Mouse (Mus musculus): Measurements from ENCODE around the gene Gm13287. TPM values are rescaled to one million over a fixed set of nuclear protein-coding genes. Genes with fewer than 3 reads are reported as not detected.

The Gm13287 gene
- not detected in 2 replicates for polyA plus RNA-seq (2015; fragmentation: Nextera tagmentation; extraction: Ambion mirVana)

GRCm38 (mm10) chr4:88802954-88803353, at the start of gene Gm13287:
Gene Gm13287 (plus strand): TSS chr4:88803254.

GRCm38 (mm10) chr4:88754818-88755340, 48.2 kb upstream of the Gm13287 start, which contains the start of gene Gm13271:
Gene Gm13271 (plus strand): TSS chr4:88754868.

DNA sequence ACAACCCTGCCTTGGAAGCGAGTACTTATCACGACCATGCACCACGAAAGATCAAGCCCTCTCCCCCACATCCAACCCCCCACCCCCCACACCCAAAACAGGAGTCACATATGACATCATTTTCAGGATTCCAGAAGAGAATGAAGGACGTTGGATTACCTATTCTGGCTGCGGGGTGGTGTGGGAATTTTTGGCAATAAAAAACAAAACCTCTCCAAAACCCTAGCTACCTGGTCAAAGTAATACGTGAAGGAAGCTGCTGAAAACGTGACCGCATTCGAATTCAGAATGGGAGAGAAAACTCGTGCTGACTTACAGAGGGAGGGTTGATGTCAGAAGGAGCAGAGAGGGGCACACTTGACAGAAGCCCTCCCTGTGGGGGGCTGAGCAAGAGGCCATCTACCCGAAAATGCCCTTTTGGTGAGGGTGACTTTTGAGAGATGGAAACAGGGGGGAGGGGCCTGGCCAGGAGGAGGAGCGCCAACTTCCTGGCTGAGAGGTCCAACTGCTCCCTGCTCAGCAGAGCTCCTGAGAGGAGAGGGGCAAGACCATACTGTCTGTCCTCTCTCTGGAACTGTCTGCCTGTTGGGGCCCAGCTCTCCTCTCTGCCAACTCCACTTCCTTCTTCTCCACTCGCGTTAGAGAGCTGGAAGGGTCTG, 43.3 kb upstream of the Gm13287 start, which contains the start of gene Gm13283:
Gene Gm13283 (plus strand): TSS at position 510 of the 659 bp plus-strand sequence.

DNA sequence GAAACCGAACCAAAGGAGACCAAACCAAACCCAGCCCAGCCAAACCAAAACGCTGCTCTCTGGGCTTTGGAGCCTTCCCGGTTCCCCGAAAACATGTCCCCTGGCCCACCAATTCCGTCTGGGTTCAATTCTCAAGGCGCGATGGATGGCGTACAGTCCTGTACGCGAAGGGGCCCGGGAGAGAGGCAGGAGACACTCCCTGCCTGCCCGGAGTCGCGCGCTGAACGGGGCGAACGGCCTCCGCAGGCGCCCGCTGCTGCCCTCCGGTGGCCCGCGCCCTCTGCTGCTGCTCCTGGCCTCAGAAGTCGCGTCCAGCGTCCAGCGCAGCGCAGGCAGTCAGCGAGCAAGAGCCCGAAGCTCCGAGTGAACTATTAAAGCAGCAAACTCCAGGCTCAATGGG, 29.5 kb upstream of the Gm13287 start, which contains the start of gene Gm13290:
Gene Gm13290 (plus strand): TSS at position 301 of the 400 bp plus-strand sequence.

DNA sequence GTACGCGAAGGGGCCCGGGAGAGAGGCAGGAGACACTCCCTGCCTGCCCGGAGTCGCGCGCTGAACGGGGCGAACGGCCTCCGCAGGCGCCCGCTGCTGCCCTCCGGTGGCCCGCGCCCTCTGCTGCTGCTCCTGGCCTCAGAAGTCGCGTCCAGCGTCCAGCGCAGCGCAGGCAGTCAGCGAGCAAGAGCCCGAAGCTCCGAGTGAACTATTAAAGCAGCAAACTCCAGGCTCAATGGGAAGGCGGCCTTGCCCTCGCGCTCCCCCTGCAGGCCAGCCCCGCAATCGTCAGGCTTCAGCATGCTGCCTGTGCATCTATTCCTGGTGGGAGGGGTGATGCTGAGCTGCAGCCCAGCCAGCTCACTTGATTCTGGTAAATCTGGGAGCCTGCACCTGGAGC, 26.4 kb upstream of the Gm13287 start, which contains the start of gene Gm13289:
Gene Gm13289 (plus strand): TSS at position 301 of the 400 bp plus-strand sequence.

GRCm38 (mm10) chr4:88779550-88779949, 23.5 kb upstream of the Gm13287 start, which contains the start of gene Gm13272:
Gene Gm13272 (plus strand): TSS chr4:88779850.

DNA sequence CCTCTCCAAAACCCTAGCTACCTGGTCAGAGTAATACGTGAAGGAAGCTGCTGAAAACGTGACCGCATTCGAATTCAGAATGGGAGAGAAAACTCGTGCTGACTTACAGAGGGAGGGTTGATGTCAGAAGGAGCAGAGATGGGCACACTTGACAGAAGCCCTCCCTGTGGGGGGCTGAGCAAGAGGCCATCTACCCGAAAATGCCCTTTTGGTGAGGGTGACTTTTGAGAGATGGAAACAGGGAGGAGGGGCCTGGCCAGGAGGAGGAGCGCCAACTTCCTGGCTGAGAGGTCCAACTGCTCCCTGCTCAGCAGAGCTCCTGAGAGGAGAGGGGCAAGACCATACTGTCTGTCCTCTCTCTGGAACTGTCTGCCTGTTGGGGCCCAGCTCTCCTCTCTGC, 21.2 kb upstream of the Gm13287 start, which contains the start of gene Ifnz:
Gene Ifnz (plus strand): TSS at position 301 of the 400 bp plus-strand sequence.

GRCm38 (mm10) chr4:88785409-88785808, 17.6 kb upstream of the Gm13287 start, which contains the start of gene Gm13276:
Gene Gm13276 (plus strand): TSS chr4:88785709.

DNA sequence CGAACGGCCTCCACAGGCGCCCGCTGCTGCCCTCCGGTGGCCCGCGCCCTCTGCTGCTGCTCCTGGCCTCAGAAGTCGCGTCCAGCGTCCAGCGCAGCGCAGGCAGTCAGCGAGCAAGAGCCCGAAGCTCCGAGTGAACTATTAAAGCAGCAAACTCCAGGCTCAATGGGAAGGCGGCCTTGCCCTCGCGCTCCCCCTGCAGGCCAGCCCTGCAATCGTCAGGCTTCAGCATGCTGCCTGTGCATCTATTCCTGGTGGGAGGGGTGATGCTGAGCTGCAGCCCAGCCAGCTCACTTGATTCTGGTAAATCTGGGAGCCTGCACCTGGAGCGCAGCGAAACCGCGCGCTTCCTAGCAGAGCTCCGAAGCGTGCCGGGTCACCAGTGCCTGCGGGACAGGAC, 14.7 kb upstream of the Gm13287 start, which contains the start of gene Gm13277:
Gene Gm13277 (plus strand): TSS at position 231 of the 400 bp plus-strand sequence.

DNA sequence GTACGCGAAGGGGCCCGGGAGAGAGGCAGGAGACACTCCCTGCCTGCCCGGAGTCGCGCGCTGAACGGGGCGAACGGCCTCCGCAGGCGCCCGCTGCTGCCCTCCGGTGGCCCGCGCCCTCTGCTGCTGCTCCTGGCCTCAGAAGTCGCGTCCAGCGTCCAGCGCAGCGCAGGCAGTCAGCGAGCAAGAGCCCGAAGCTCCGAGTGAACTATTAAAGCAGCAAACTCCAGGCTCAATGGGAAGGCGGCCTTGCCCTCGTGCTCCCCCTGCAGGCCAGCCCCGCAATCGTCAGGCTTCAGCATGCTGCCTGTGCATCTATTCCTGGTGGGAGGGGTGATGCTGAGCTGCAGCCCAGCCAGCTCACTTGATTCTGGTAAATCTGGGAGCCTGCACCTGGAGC, 11.8 kb upstream of the Gm13287 start, which contains the start of gene Gm13278:
Gene Gm13278 (plus strand): TSS at position 301 of the 400 bp plus-strand sequence.

DNA sequence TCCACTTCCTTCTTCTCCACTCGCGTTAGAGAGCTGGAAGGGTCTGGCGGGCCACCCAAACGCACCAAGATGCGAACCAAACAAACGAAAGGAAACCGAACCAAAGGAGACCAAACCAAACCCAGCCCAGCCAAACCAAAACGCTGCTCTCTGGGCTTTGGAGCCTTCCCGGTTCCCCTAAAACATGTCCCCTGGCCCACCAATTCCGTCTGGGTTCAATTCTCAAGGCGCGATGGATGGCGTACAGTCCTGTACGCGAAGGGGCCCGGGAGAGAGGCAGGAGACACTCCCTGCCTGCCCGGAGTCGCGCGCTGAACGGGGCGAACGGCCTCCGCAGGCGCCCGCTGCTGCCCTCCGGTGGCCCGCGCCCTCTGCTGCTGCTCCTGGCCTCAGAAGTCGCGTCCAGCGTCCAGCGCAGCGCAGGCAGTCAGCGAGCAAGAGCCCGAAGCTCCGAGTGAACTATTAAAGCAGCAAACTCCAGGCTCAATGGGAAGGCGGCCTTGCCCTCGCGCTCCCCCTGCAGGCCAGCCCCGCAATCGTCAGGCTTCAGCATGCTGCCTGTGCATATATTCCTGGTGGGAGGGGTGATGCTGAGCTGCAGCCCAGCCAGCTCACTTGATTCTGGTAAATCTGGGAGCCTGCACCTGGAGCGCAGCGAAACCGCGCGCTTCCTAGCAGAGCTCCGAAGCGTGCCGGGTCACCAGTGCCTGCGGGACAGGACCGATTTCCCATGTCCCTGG, 8.9 kb upstream of the Gm13287 start, which contains the start of gene Gm13275:
Gene Gm13275 (plus strand): TSS at position 552 of the 740 bp plus-strand sequence.

DNA sequence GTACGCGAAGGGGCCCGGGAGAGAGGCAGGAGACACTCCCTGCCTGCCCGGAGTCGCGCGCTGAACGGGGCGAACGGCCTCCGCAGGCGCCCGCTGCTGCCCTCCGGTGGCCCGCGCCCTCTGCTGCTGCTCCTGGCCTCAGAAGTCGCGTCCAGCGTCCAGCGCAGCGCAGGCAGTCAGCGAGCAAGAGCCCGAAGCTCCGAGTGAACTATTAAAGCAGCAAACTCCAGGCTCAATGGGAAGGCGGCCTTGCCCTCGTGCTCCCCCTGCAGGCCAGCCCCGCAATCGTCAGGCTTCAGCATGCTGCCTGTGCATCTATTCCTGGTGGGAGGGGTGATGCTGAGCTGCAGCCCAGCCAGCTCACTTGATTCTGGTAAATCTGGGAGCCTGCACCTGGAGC, 6.0 kb upstream of the Gm13287 start, which contains the start of gene Gm13279:
Gene Gm13279 (plus strand): TSS at position 301 of the 400 bp plus-strand sequence.

DNA sequence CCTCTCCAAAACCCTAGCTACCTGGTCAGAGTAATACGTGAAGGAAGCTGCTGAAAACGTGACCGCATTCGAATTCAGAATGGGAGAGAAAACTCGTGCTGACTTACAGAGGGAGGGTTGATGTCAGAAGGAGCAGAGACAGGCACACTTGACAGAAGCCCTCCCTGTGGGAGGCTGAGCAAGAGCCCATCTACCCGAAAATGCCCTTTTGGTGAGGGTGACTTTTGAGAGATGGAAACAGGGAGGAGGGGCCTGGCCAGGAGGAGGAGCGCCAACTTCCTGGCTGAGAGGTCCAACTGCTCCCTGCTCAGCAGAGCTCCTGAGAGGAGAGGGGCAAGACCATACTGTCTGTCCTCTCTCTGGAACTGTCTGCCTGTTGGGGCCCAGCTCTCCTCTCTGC, 3.7 kb upstream of the Gm13287 start, which contains the start of gene Gm13285:
Gene Gm13285 (plus strand): TSS at position 301 of the 400 bp plus-strand sequence.

GRCm38 (mm10) chr4:88805231-88805630, 2.2 kb downstream of the Gm13287 start, which contains the start of gene Gm13288:
Gene Gm13288 (plus strand): TSS chr4:88805531.

DNA sequence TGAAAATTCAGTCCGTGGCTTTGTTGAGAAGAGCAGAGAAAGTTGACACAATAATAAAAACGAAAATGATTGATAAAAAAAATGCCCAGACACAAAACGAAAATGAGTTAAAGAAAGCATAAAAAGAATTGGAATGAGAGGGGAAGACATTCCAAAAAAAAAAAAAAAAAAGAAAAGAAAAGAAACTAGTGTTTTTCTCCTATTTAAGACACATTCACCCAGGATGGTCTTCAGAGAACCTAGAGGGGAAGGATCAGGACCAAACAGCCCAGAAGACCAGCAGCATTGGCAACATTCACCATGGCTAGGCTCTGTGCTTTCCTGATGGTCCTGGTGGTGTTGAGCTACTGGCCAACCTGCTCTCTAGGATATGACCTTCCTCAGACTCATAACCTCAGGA, 12.9 kb downstream of the Gm13287 start, which contains the start of gene Ifna7:
Gene Ifna7 (plus strand): TSS at position 301 of the 400 bp plus-strand sequence.

DNA sequence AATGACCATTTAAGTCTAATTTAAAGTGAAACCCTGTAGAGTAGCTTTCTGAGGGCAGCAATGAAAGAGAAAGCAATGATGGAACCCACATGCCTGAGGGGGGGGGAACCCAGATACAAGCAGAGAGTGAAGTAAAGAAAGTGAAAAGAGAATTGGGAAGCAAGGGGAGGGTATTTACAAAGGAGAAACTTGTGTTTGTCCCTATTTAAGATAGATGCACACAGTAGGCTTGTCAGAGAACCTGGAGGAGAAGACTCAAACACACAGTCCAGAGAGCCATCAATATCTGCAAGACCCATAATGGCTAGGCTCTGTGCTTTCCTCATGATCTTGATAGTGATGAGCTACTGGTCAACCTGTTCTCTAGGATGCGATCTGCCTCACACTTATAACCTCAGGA, 16.6 kb downstream of the Gm13287 start, which contains the start of gene Ifna11:
Gene Ifna11 (plus strand): TSS at position 301 of the 400 bp plus-strand sequence.

GRCm38 (mm10) chr4:88827116-88827515, 24.1 kb downstream of the Gm13287 start, which contains the start of gene Ifna6:
Gene Ifna6 (plus strand): TSS chr4:88827416.

GRCm38 (mm10) chr4:88835225-88835624, 32.2 kb downstream of the Gm13287 start, which contains the start of gene Ifna5:
Gene Ifna5 (plus strand): TSS chr4:88835525.

GRCm38 (mm10) chr4:88841438-88841911, 38.4 kb downstream of the Gm13287 start, which contains the start of gene Ifna4:
Gene Ifna4 (plus strand): TSS chr4:88841861.

DNA sequence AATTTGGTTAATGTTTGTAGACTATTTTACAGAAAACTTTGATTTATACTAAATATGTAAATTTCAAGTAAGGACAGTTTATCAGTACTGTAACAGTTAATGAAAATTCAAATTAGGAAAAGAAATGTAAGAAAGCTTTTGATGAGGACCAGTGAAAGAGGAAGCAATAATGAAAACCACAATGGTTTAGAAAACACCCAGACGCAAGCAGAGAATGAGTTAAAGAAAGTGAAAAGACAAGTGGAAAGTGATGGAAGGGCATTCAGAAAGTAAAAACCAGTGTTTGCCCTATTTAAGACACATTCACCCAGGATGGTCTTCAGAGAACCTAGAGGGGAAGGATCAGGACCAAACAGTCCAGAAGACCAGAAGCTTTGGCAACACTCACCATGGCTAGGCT, 46.6 kb downstream of the Gm13287 start, which contains the start of gene Ifna1:
Gene Ifna1 (plus strand): TSS at position 390 of the 400 bp plus-strand sequence.

Data from spleen, postnatal 0 days (tissue).